Mouse (Mus musculus): ENCODE measurements around the gene Cyb5b.
"Not testable (repeated sequence)": the region's sequence is repeated elsewhere in the genome, so short reads cannot be mapped to it uniquely, and the experiment has no call there.

Cyb5b gene

GRCm38 (mm10) chr8:107150404-107151157, at the start of gene Cyb5b:
Gene Cyb5b, plus strand, starts transcription at chr8:107150640.
- peak; percentile 93 for DNase-seq

DNA sequence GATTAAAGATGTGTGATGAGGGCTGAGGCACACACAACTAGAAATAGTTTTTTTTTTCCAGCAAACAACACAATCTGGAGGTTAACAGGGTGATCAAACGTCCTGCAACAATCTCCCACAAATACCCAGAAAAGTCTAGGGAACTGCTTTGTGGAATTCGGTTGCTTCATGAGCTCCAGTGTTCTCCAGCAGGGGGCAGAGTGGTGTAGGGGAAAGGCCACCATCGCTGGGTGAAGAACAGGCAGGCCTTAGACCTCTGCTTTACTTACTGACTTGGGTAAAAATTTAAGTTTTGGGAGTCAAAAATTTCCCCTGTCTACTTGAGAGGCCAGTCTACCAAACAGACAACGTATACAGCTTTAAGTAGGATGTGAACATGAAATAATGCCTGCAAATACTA, 45.9 kb upstream of the Cyb5b start:
- DNase-seq: peak; percentile 61

DNA sequence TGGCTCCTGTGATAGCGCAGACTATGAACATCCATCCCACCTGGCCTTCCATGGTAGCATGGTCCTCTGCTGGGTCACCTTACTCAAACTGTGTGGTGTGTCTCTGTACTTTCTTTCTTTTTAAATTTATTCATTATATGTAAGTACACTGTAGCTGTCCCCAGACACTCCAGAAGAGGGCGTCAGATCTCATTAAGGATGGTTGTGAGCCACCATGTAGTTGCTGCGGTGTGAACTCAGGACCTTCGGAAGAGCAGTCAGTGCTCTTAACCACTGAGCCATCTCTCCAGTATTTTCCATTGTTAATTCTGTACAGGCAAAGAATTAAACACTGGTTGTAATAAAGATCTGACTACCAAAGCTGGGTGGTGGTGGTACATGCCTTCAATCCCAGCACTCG, 42.4 kb upstream of the Cyb5b start:
- DNase-seq: not testable (repeated sequence)

- no peak for DNase-seq
These were observed 41.3 kb upstream of the Cyb5b start for GRCm38 (mm10) chr8:107108978-107109720.

GRCm38 (mm10) chr8:107109816-107110435, 40.5 kb upstream of the Cyb5b start:
- no peak for DNase-seq

DNA sequence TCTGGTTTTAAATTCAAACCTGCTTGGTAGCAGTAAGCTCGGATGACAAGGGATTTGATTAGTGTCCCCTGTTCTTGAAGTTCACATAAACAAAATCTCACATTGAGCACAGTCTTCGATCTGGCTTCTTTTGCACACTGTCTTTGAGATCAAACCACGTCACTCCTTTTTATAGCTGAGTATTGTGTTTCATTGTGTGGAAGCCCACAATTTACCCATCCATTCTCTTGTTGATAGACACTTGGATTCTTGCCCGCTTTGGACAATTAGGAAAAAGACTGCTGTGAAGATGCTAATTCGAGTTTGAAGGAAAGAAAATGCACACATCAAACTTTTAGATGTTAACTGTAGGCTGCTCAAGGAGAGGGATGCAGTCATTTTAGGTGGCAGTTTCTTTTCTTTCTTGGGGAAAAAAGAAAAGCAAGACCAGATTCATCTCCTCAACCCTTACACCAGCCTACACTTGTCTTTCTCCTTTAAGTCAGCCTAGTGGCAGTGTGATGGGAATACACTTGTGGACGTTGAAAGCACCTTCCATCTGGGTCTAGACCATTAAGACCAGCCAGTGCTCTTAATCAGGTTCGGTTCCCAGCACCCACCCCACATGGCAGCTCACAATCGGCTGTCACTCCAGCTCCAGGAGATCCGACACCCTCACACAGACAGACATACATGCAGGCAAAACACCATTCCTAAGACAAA, 39.7 kb upstream of the Cyb5b start:
- DNase-seq: no peak

DNA sequence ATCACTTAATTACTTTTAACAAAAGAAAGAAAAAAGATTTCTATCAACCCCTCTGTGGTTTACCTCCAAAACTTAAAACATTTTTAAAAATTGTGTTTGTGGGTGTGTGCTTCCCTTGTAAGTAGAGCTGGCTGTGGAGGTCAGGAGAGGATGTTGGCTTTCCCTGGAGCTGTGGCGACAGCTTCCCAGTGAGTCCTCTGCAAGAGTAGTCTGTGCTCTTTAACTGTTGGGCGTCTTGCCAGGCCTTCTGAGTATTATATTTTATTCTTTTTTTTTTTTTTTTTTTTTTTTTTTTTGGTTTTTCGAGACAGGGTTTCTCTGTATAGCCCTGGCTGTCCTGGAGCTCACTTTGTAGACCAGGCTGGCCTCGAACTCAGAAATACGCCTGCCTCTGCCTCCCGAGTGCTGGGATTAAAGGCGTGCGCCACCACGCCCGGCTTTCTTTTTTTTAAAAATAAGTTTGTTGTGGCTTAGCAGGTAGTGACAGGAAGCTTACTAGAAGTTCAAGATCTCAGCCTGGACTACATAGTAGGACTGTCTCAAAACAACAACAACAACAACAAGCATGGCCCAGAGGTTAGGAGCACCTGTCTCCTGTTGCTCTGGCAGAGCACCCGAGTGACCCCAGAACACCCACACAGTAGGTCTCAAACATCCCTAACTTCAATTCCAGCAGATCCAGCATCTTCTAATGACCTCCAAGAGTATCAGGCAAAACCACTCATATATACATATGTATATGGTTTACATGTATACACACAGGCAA, 38.9 kb upstream of the Cyb5b start:
- DNase-seq: no peak

DNA sequence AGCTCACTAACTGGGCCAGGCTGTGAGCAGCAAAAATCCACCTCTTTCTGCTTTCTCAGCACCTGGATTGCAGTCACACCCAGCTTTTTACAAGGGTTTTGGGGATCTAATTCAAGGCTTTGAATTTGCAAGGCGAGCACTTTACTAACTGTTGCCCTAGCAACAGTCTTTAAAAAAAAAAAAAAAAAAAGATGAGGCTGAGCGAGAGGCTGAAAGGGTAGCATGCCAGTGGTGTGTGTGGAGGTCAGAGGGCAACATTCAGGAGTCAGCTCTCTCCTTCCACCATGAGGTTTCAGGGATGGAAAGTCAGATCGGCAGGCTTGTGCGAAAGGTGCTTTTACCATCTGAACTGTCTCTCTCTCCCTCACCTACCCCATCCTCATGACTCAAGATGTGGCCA, 37.2 kb upstream of the Cyb5b start:
- no peak for DNase-seq

DNA sequence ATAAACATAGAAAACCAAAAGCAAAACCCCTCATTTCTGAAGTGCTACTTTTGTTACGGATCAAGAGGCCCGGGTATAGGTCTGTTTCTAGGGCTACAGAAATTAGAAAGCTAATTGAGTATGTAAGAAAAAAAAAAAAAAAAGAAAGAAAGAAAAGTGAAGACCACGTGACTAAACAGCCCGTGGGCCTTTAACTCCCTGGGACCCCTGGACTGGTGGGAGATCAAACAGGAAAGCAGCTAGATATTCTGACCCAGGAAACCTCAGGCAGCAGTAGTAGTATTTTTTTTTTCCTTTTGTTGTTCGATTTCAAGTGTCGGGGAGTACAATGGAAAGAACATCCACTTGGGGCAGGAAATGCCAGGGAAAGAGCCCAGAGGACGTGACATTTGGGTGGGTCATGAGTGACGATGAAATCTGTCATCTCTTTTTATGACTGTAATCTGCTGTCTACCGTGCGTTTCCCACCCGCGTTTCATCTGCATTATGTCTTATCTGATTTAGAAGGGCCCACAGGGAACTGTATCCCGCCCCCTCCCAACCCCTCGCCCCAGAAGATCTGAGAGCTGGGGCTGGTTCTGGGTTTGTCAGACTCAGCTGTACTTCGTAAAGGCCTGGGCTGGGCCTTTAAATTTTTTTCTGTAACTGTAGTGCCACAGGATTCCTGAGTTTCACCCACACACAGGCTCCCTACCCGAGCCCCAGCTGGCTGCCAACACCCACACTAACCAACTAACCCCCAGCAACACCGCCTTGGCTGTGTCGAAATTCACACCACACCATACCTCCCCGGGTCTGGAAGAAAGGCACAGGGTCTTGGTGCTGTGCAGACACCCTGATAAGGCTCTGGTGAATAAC, 36.1 kb upstream of the Cyb5b start:
- DNase-seq: peak; percentile 31

GRCm38 (mm10) chr8:107115008-107115320, 35.5 kb upstream of the Cyb5b start:
- no peak for DNase-seq

- peak; percentile 66 for DNase-seq
These were observed 34.4 kb upstream of the Cyb5b start for GRCm38 (mm10) chr8:107116023-107116422.

DNA sequence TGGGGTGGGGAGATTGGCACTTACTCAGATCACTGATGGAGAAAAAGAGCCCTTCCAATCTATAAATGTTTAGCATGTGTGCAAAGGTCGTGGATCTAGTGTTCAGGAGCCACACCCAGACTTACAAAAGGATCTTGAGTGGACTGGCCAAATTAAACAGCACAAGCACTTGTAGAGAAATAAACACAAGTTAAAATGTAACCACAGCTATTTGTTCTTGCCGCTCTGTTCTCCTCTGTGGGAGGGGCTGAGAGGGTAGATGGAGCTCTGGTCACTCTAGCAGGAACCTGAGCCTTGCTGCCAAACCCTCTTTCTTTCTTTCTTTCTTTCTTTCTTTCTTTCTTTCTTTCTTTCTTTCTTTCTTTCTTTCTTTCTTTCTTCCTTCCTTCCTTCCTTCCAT, 33.4 kb upstream of the Cyb5b start:
- no peak for DNase-seq

DNA sequence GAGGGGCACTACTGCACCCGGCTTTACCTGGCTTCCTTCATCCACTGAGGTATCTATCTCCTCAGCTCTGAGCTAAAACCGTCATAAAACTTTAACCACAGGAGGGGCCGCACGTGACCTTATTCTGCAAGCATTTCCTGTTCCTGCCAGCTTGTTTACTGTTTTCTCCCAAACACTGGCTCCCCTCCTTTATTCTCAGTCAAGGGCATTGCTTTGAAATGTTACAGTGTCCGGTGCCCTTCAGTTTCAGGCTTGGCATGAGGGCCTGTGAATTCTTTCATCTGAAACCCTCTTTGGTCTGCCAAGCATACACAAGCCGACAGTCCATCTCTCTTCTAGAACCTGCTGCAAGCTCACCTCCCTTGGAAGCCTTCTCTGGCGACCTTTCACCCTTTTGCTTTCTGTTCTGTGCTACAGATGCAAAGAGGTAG, 31.6 kb upstream of the Cyb5b start:
- no peak for DNase-seq

GRCm38 (mm10) chr8:107119412-107119811, 31.0 kb upstream of the Cyb5b start:
- DNase-seq: peak; percentile 24

- no peak for DNase-seq
These were observed 29.6 kb upstream of the Cyb5b start for GRCm38 (mm10) chr8:107120806-107121205.

- DNase-seq: no peak
These were observed 28.7 kb upstream of the Cyb5b start for GRCm38 (mm10) chr8:107121681-107122291.

DNA sequence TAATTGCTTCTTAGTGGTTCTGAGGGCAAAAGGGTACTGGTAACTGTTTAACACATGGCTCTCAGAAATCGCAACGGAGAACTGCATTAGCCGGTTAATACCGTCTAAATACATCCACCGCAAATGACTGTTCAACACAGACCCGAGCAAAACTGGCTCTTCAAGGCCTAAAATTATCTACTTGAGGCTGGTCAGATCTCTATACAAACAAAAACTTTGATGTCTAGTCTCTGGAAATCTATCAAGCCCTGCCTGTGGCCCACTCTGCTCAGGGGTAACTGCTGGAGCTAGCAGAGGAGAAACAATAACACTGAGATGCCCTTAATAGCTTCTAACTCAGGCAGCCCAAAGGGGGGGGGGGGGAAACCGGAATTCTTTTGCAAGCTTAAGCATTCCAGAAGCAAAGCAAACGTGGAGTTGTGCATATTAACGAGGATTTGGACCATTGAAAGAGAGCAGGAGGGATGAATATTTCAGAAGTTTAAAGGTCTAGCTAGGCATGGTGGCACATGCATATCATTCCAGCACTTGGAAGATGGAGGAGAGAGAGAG, 27.3 kb upstream of the Cyb5b start:
- no peak for DNase-seq

GRCm38 (mm10) chr8:107124343-107124742, 26.1 kb upstream of the Cyb5b start:
- no peak for DNase-seq

DNA sequence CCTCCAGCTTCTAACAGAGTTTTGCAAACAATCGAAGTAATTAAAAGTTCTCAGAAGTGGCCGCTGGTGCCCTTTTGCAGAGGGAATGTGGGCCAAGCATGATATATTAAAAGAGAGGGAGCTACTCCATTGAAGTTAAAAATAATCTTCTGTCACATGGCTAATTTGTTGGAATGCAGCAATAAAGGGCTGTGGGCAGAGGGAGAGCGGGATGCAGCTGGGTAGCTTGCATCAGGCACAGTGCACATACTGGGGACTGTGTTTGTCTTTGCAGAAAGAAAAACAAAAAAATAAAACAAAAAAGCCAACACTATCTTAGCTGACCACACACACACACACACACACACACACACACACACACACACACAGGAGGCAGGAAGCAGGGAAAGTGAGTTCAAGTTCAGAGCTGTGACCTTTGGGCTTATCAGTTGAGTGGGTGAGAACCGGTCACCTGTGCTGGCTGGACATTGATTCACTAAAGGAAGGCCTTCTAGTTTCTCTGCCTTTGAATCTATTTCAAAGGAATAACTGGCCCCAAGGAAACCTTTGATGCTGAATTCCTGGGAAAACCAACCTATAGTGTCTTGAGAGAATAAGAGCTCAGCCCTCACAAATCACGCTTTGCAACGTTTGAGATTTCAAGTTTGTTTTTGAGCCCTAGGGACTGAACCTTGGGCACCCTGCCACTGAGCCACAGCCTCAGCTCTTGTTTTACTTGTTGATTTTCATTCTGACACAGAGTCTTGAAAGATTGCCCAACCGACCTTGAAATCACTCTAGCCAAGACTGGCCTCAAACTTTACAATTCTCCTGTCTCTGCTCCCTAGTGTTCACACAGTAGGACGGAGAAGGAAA, 21.0 kb upstream of the Cyb5b start:
- no peak for DNase-seq

- no peak for DNase-seq
These were observed 20.4 kb upstream of the Cyb5b start for GRCm38 (mm10) chr8:107130028-107130427.

Measured in right cerebral cortex, postnatal 25 days (tissue).